Mouse (Mus musculus) megakaryocyte, embryonic 14.5 days (primary cell): ENCODE data around the gene Spata31d1b. TPM values are rescaled to one million over a fixed set of nuclear protein-coding genes. Genes with fewer than 3 reads are reported as not detected.
"Not testable (repeated sequence)": the region's sequence is repeated elsewhere in the genome, so short reads cannot be mapped to it uniquely, and the experiment has no call there.

Source experiments
- H3K27me3 ChIP-seq: replicated peaks from 2 replicates; pipeline ENCODE3; 2012; ENCODE audit warnings: inconsistent platforms
- H3K36me3 ChIP-seq: replicated peaks from 2 replicates; pipeline ENCODE3; 2012; ENCODE audit warnings: low read length, inconsistent platforms, mixed read lengths
- H3K4me1 ChIP-seq: 2 replicates; pipeline ENCODE4 v1.6.1; 2012; ENCODE audit warnings: inconsistent platforms
- H3K4me3 ChIP-seq: replicated peaks from 2 replicates; pipeline ENCODE3; 2012; ENCODE audit warnings: moderate library complexity, mild to moderate bottlenecking, inconsistent platforms
- H3K9me3 ChIP-seq: 2 replicates; pipeline ENCODE4 v1.6.1; 2012; ENCODE audit warnings: inconsistent platforms
- FLI1 ChIP-seq: IDR thresholded peaks from 2 replicates; pipeline ENCODE4 v1.6.1; 2012; ENCODE audit warnings: low read length, inconsistent platforms, mixed read lengths
- GATA1 ChIP-seq: IDR thresholded peaks from 3 replicates; pipeline ENCODE4 v1.6.1; 2012; ENCODE audit warnings: mixed read lengths, low read length, inconsistent platforms, borderline replicate concordance
- polyA plus RNA-seq: library from polyadenylated mRNA; stranded (reverse); fragments of >175 nt; gene quantifications from 2 replicates; pipeline ENCODE4 v1.2.3, GENCODE M21; 2012; ENCODE audit warnings: low replicate concordance; ENCODE audit not compliant: insufficient read depth

The Spata31d1b gene
- polyA plus RNA-seq, 1 experiment: not detected

- no peak overlapping the region for H3K4me3 ChIP-seq
- peaks cover 27% of the 10 kb centered on the region for H3K4me1 ChIP-seq
- H3K27me3 ChIP-seq: peaks cover 65% of the 10 kb centered on the region
- TF ChIP-seq GATA1 (no peak), FLI1 (no peak)
- H3K9me3 ChIP-seq: peaks cover 18% of the 10 kb centered on the region
- no peaks in the 10 kb centered on the region for H3K36me3 ChIP-seq
Measured at GRCm38 (mm10) chr13:59719475-59719874, 7.4 kb downstream of the Spata31d1b start.

GRCm38 (mm10) chr13:59722089-59722488 is 10.0 kb downstream of the Spata31d1b start:
- not testable (repeated sequence) for H3K4me3 ChIP-seq, H3K36me3 ChIP-seq
- peaks cover 21% of the 10 kb centered on the region for H3K9me3 ChIP-seq
- H3K27me3 ChIP-seq: peaks cover 65% of the 10 kb centered on the region
- H3K4me1 ChIP-seq: peaks cover 27% of the 10 kb centered on the region

- H3K27me3 ChIP-seq: peaks cover 81% of the 10 kb centered on the region
- H3K36me3 ChIP-seq: no peaks in the 10 kb centered on the region
- TF ChIP-seq FLI1 (no peak), GATA1 (no peak)
- H3K9me3 ChIP-seq: peaks cover 18% of the 10 kb centered on the region
- no peak overlapping the region for H3K4me3 ChIP-seq
- H3K4me1 ChIP-seq: peaks cover 39% of the 10 kb centered on the region
Measured at GRCm38 (mm10) chr13:59726139-59726867, 14.2 kb downstream of the Spata31d1b start.

DNA sequence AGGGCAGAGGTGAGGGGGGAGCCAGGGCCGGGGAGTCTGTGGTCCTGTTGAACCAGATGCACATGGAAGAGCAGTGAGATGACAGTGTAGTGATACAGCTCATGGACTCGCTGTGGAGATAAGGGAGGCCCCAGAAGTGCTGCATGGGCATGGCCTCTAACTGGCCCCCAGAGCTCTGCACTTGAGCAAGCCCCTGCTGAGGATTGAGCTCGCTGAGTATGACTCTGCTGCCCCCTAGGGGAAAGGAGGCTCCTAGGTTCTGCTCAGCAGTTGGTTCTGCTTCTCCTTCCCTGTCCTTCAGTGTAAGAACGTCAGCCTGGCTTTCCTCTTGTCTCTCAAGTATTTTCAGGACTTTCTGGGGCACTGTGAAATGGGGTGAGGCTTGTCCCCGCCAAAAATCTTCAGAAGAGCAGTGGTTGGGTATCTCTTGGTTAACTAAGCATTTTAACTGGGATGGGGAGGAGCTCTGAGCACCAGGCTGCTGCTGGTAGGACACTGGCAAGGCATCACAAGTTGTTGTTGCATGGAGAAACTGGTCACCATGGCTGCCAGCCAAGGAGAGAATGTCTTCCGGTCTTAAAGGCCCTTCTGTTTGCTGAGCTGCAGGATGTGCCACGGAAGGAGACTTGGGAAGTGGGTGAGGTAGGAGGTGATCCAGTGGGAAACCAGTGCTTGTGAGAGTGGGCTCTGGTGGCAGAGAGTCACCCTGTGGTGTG is 16.5 kb downstream of the Spata31d1b start:
- TF ChIP-seq FLI1: no peak
- no peak for TF ChIP-seq GATA1
- peaks cover 59% of the 10 kb centered on the region for H3K4me1 ChIP-seq
- H3K9me3 ChIP-seq: peaks cover 6% of the 10 kb centered on the region; the same call in 1 of the 2 replicates
- no peaks in the 10 kb centered on the region for H3K36me3 ChIP-seq
- peak overlapping the region; percentile 31 for H3K4me3 ChIP-seq
- peaks cover 70% of the 10 kb centered on the region for H3K27me3 ChIP-seq

GRCm38 (mm10) chr13:59731652-59732051 is 19.6 kb downstream of the Spata31d1b start, which contains the start of gene Spata31d1d:
Spata31d1d (minus strand) TSS chr13:59731752.
- TF ChIP-seq FLI1 (no peak), GATA1 (no peak)
- Histone ChIP-seq H3K27me3 (peaks cover 41% of the 10 kb centered on the region), H3K9me3 (no peaks in the 10 kb centered on the region), H3K4me1 (peaks cover 72% of the 10 kb centered on the region), H3K4me3 (no peak within 1 kb of the TSS), H3K36me3 (no peaks in the 10 kb centered on the region)

GRCm38 (mm10) chr13:59733936-59734335 is 21.9 kb downstream of the Spata31d1b start:
- TF ChIP-seq GATA1: no peak
- no peak overlapping the region for H3K4me3 ChIP-seq
- H3K36me3 ChIP-seq: no peaks in the 10 kb centered on the region
- peaks cover 81% of the 10 kb centered on the region for H3K4me1 ChIP-seq
- no peaks in the 10 kb centered on the region for H3K9me3 ChIP-seq
- peaks cover 21% of the 10 kb centered on the region for H3K27me3 ChIP-seq

DNA sequence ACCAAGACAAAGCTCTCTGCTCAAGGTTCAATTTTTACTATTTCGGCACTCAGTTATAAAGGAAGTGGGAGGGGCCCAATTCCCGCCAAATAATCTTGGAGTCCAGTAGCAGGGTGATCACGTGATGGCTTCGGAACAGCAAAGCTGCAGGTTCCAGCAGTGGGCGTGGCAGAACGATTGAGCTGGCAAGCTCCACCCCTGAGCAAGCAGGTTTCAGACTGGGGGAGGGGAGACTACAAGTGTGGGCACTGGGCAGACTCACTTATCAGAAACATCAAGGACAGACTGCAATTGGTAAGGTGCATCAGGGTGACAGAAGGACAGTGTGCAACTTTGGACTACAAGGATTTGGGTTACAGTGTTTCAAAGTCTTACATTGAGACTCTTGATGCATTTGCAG is 22.3 kb downstream of the Spata31d1b start:
- Histone ChIP-seq H3K4me1 (peaks cover 79% of the 10 kb centered on the region), H3K27me3 (peaks cover 17% of the 10 kb centered on the region)
- H3K9me3 ChIP-seq, H3K4me3 ChIP-seq, H3K36me3 ChIP-seq: not testable (repeated sequence)

DNA sequence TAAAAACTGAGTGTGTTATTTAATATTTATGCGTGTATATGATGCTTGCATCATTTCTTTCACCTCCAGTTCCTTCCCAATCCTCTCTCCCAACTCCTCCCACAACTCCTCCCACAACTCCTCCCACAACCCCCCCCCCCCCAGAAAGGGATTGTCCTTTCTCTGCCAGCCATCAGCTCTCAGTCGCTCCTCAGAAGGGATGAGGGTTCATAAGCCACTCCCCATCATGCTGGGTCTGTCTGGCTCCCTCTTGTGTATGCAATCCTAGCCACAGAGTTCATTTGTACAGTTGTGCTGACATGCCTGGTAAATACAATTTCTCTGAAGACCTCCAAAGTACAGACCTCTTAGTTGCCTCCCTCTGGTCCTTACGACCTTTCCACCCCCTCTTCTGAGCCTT is 23.1 kb downstream of the Spata31d1b start:
- Histone ChIP-seq H3K36me3 (no peaks in the 10 kb centered on the region), H3K4me3 (no peak overlapping the region), H3K27me3 (peaks cover 13% of the 10 kb centered on the region), H3K4me1 (peaks cover 83% of the 10 kb centered on the region), H3K9me3 (no peaks in the 10 kb centered on the region)
- TF ChIP-seq FLI1: no peak
- TF ChIP-seq GATA1: no peak

- Histone ChIP-seq H3K27me3 (peaks cover 3% of the 10 kb centered on the region), H3K9me3 (no peaks in the 10 kb centered on the region), H3K4me1 (peaks cover 76% of the 10 kb centered on the region), H3K4me3 (no peak overlapping the region), H3K36me3 (peaks cover 10% of the 10 kb centered on the region)
- TF ChIP-seq FLI1 (no peak), GATA1 (no peak)
Measured at GRCm38 (mm10) chr13:59738455-59738854, 26.4 kb downstream of the Spata31d1b start.

GRCm38 (mm10) chr13:59739397-59739796 is 27.3 kb downstream of the Spata31d1b start:
- Histone ChIP-seq H3K27me3 (peaks cover 3% of the 10 kb centered on the region), H3K4me1 (peaks cover 77% of the 10 kb centered on the region), H3K36me3 (peaks cover 18% of the 10 kb centered on the region), H3K9me3 (no peaks in the 10 kb centered on the region), H3K4me3 (no peak overlapping the region)
- TF ChIP-seq GATA1: no peak
- TF ChIP-seq FLI1: no peak

DNA sequence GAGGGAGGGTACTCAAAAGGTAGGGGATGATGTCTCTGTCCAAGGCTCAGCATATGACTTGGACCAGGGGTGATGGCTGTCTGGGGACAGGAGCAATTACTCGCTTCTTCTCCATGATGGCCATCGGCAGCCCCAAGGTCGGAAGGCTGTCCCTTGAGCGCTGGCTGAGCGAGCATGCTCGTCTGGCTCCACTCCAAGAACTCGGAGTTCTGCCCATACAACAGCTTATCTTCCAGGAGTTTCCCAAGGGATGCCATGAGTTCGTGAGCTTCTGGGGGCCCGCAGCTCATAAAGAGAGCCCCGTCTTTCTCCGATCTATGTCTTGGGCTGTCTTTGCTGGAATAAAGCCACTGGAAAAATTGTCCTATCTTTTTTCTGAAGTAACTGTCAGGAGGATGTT is 29.0 kb downstream of the Spata31d1b start:
- Histone ChIP-seq H3K27me3 (peaks cover 3% of the 10 kb centered on the region), H3K9me3 (peaks cover 3% of the 10 kb centered on the region; the same call in 1 of the 2 replicates), H3K4me3 (no peak overlapping the region), H3K4me1 (peaks cover 77% of the 10 kb centered on the region), H3K36me3 (peaks cover 29% of the 10 kb centered on the region)
- TF ChIP-seq GATA1 (no peak), FLI1 (no peak)
